Mouse (Mus musculus) neural tube, embryonic 12.5 days (tissue): ENCODE measurements around the gene Nfic. TPM values are rescaled to one million over a fixed set of nuclear protein-coding genes. Genes with fewer than 3 reads are reported as not detected.

Source experiments
- ATAC-seq: fragments of 200-750 bp; cut with Nextera tagmentation; 2 replicates; pipeline ENCODE4 v1.8.0; 2017; ENCODE audit warnings: low read depth, mild to moderate bottlenecking, moderate TSS enrichment, moderate library complexity; ENCODE audit not compliant: low FRiP score
- H3K27ac ChIP-seq: fragments of 300-500 bp; sonication (generic); 2 replicates; pipeline ENCODE4 v1.5.1; 2016
- H3K27me3 ChIP-seq: fragments of 300-500 bp; sonication (generic); replicated peaks from 2 replicates; pipeline ENCODE4 v1.6.1; 2016; ENCODE audit warnings: mild to moderate bottlenecking
- H3K36me3 ChIP-seq: fragments of 300-500 bp; sonication (generic); 2 replicates; pipeline ENCODE4 v1.6.1; 2016; ENCODE audit warnings: mild to moderate bottlenecking
- H3K4me1 ChIP-seq: fragments of 300-500 bp; sonication (generic); 2 replicates; pipeline ENCODE4 v1.6.1; 2016
- H3K4me2 ChIP-seq: fragments of 300-500 bp; sonication (generic); replicated peaks from 2 replicates; pipeline ENCODE4 v1.6.1; 2016; ENCODE audit warnings: mild to moderate bottlenecking
- H3K4me3 ChIP-seq: fragments of 300-500 bp; sonication (generic); 2 replicates; pipeline ENCODE4 v1.5.1; 2016
- H3K9ac ChIP-seq: fragments of 300-500 bp; sonication (generic); 2 replicates; pipeline ENCODE4 v1.6.1; 2016; ENCODE audit warnings: mild to moderate bottlenecking
- H3K9me3 ChIP-seq: fragments of 300-500 bp; sonication (generic); 2 replicates; pipeline ENCODE4 v1.6.1; 2016; ENCODE audit warnings: mild to moderate bottlenecking
- WGBS: fragments of 180-500 bp; shearing (Covaris S2); methylation state at CpG from one replicate; pipeline ENCODE4 v1.1.7; 2016; 5-methylcytosine and 5-hydroxymethylcytosine counted together
- polyA plus RNA-seq: library from polyadenylated mRNA; unstranded; fragments of >200 nt; fragmentation: Nextera tagmentation; extraction: Ambion mirVana; gene quantifications from 2 replicates; pipeline ENCODE4 v1.2.1, GENCODE M21; 2016

The Nfic gene
- polyA plus RNA-seq, 1 experiment from 2014 or later = 22.2 TPM

- Histone ChIP-seq H3K36me3 (no peaks in the 10 kb centered on the region), H3K4me3 (no peak overlapping the region), H3K9me3 (no peaks in the 10 kb centered on the region), H3K9ac (no peak overlapping the region), H3K4me1 (peaks cover 30% of the 10 kb centered on the region), H3K27me3 (peaks cover 30% of the 10 kb centered on the region), H3K27ac (no peak overlapping the region), H3K4me2 (peak overlapping the region; percentile 53)
- WGBS = 66% methylated on average over 21 of the region's 21 CpGs
- ATAC-seq = peak; percentile 11
Measured at GRCm38 (mm10) chr10:81432169-81432867, 23.1 kb downstream of the Nfic start.

- 0 out of 2 replicates have a peak overlapping the region, but pooled peaks have one; percentile 69 for H3K27ac ChIP-seq
- H3K4me1 ChIP-seq = peaks cover 36% of the 10 kb centered on the region
- H3K9ac ChIP-seq = 0 out of 2 replicates have a peak overlapping the region, but pooled peaks have one; percentile 92
- no peak for ATAC-seq
- no peaks in the 10 kb centered on the region for H3K36me3 ChIP-seq
- H3K9me3 ChIP-seq = no peaks in the 10 kb centered on the region
- WGBS = 16% methylated on average over 15 of the region's 15 CpGs
- H3K4me2 ChIP-seq = peak overlapping the region; percentile 94
- peak overlapping the region; percentile 84 for H3K4me3 ChIP-seq
- peaks cover 37% of the 10 kb centered on the region for H3K27me3 ChIP-seq
Measured at GRCm38 (mm10) chr10:81431526-81432168, 23.8 kb downstream of the Nfic start.

DNA sequence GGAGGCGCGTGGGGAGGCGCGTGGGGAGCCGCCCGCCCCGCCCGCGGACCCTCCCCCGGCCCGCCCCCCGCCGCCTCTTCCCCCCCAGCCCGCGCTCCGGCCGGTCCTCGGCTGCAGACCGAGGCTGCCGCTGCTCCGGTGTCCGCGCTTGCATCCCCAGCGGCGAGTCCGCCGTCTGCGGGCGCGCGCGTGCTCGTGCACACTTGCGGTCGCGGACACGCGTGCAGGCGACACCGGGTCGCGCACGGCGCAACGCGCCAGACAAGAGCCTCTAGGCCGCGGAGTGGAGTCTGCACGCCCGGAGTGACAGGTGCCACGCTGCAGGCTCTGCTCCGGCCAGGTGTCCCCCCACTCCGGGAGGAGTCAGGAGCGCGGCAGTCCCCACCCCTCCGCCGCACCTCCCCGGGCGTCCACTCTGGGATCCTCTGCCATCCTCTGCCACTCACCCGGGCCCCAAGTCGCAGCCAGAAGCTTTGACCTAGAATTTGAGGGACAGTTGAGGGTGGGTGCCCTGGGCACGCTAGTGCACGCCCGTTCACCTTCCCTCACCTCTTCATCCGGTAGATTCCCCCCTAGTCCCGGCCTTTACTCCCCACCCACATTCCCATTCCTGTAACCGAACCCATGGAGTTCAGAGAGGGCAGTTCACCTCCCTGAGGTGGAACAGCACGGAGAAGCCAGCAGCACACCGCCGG, 24.5 kb downstream of the Nfic start:
- Histone ChIP-seq H3K4me3 (peak overlapping the region; percentile 84), H3K4me1 (peaks cover 43% of the 10 kb centered on the region), H3K4me2 (peak overlapping the region; percentile 94), H3K36me3 (no peaks in the 10 kb centered on the region), H3K27me3 (peaks cover 44% of the 10 kb centered on the region), H3K27ac (peak overlapping the region; percentile 69), H3K9ac (peak overlapping the region; percentile 92), H3K9me3 (no peaks in the 10 kb centered on the region)
- WGBS = 1% methylated on average over 55 of the region's 70 CpGs
- peak; percentile 5; the same call in 1 of the 2 replicates for ATAC-seq

GRCm38 (mm10) chr10:81430141-81430830, 25.1 kb downstream of the Nfic start:
- 0 out of 2 replicates have a peak, but pooled peaks have one; percentile 5 for ATAC-seq
- no peaks in the 10 kb centered on the region for H3K36me3 ChIP-seq
- peaks cover 48% of the 10 kb centered on the region for H3K4me1 ChIP-seq
- peak overlapping the region; percentile 84 for H3K4me3 ChIP-seq
- peak overlapping the region; percentile 69 for H3K27ac ChIP-seq
- peak overlapping the region; percentile 92 for H3K9ac ChIP-seq
- peak overlapping the region; percentile 94 for H3K4me2 ChIP-seq
- H3K9me3 ChIP-seq = no peaks in the 10 kb centered on the region
- WGBS = under 1% methylated on average over 53 of the region's 89 CpGs
- peaks cover 51% of the 10 kb centered on the region for H3K27me3 ChIP-seq

GRCm38 (mm10) chr10:81429605-81430061, 25.8 kb downstream of the Nfic start:
- Histone ChIP-seq H3K9me3 (no peaks in the 10 kb centered on the region), H3K9ac (peak overlapping the region; percentile 92), H3K4me1 (peaks cover 55% of the 10 kb centered on the region), H3K27me3 (peaks cover 57% of the 10 kb centered on the region), H3K36me3 (no peaks in the 10 kb centered on the region), H3K4me3 (peak overlapping the region; percentile 84), H3K27ac (peak overlapping the region; percentile 69), H3K4me2 (peak overlapping the region; percentile 94)
- peak; percentile 5; the same call in 1 of the 2 replicates for ATAC-seq
- under 1% methylated on average over 20 of the region's 20 CpGs for WGBS

GRCm38 (mm10) chr10:81429092-81429491, 26.3 kb downstream of the Nfic start:
- Histone ChIP-seq H3K4me3 (no peak overlapping the region), H3K36me3 (no peaks in the 10 kb centered on the region), H3K27ac (no peak overlapping the region), H3K9me3 (no peaks in the 10 kb centered on the region), H3K4me1 (peaks cover 60% of the 10 kb centered on the region), H3K9ac (no peak overlapping the region), H3K27me3 (peaks cover 63% of the 10 kb centered on the region), H3K4me2 (peak overlapping the region; percentile 94)
- 17% methylated on average over 2 of the region's 2 CpGs for WGBS
- ATAC-seq = no peak

GRCm38 (mm10) chr10:81428507-81428870, 26.9 kb downstream of the Nfic start:
- Histone ChIP-seq H3K27me3 (peaks cover 69% of the 10 kb centered on the region), H3K9me3 (no peaks in the 10 kb centered on the region), H3K4me3 (no peak overlapping the region), H3K9ac (no peak overlapping the region), H3K4me1 (peaks cover 61% of the 10 kb centered on the region), H3K27ac (no peak overlapping the region), H3K36me3 (no peaks in the 10 kb centered on the region), H3K4me2 (no peak overlapping the region)
- ATAC-seq = no peak
- 87% methylated on average over 7 of the region's 7 CpGs for WGBS

GRCm38 (mm10) chr10:81427804-81428506, 27.5 kb downstream of the Nfic start:
- no peak overlapping the region for H3K4me3 ChIP-seq
- no peak overlapping the region for H3K9ac ChIP-seq
- H3K9me3 ChIP-seq = no peaks in the 10 kb centered on the region
- H3K36me3 ChIP-seq = no peaks in the 10 kb centered on the region
- no peak for ATAC-seq
- H3K4me1 ChIP-seq = peaks cover 55% of the 10 kb centered on the region
- no peak overlapping the region for H3K4me2 ChIP-seq
- H3K27me3 ChIP-seq = peaks cover 71% of the 10 kb centered on the region
- no peak overlapping the region for H3K27ac ChIP-seq
- 71% methylated on average over 8 of the region's 8 CpGs for WGBS

- peak overlapping the region; percentile 42 for H3K4me3 ChIP-seq
- H3K9me3 ChIP-seq = no peaks in the 10 kb centered on the region
- H3K9ac ChIP-seq = peak overlapping the region; percentile 55
- H3K27ac ChIP-seq = no peak overlapping the region
- peaks cover 55% of the 10 kb centered on the region for H3K4me1 ChIP-seq
- peak overlapping the region; percentile 65 for H3K4me2 ChIP-seq
- no peaks in the 10 kb centered on the region for H3K36me3 ChIP-seq
- no peak for ATAC-seq
- WGBS = 37% methylated on average over 3 of the region's 3 CpGs
- H3K27me3 ChIP-seq = peaks cover 69% of the 10 kb centered on the region
Measured at GRCm38 (mm10) chr10:81427327-81427726, 28.1 kb downstream of the Nfic start.

DNA sequence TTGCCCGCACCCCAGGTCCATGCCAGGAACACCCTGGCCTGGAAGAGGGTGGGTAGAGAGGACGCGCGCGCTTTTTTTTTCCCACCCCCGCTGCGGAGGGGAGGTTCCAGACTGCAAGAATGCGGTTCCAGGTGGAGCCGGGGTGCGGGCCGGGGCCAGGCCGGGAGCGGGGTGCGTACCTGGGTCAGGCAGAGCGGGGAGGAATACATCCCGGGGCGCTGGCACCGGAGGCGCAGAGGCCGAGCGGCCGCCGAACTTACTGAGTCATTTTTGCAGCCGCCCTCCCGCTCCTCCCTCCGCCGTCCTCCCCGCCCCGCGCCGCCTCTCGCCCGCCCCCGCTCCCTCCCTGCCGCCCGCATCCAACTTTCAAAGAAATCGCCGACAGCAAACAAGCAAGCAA, 28.5 kb downstream of the Nfic start:
- ATAC-seq = no peak

DNA sequence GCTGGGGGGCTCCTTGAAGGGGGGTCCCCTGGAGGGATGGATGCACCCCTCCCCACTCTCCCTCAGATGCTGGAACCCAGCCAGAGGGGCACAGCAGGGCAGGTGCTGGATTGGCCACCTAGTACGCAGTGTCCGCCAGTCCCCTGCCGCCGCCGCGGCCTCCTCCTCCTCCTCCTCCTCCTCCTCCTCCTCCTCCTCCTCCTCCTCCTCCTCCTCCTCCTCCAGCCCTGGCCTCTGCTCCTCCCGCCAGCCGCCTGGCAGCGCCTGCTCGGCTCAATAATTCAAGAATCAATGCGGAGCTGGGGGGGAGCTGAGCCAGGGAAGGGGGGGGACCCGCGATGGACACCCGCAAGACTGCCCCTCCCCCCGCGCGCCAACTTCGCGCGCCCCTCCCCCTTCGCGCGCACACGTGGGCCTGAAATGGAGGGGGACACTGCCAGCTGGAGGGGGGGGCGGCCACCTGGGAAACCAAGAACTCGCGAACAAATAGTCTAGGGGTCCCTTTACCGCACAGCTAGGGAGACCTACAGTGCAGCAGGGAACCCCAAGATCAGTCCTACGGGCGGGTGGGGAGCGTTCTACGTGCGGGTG, 29.3 kb downstream of the Nfic start:
- WGBS = 1% methylated on average over 19 of the region's 33 CpGs
- peaks cover 61% of the 10 kb centered on the region for H3K27me3 ChIP-seq
- H3K27ac ChIP-seq = no peak overlapping the region
- peak overlapping the region; percentile 65 for H3K4me2 ChIP-seq
- H3K4me3 ChIP-seq = peak overlapping the region; percentile 42
- H3K4me1 ChIP-seq = peaks cover 50% of the 10 kb centered on the region
- no peaks in the 10 kb centered on the region for H3K9me3 ChIP-seq
- no peak for ATAC-seq
- peak overlapping the region; percentile 55 for H3K9ac ChIP-seq
- H3K36me3 ChIP-seq = no peaks in the 10 kb centered on the region

More for the DNA sequence above, 28.5 kb downstream of the Nfic start:
- peak overlapping the region; percentile 55 for H3K9ac ChIP-seq
- H3K27me3 ChIP-seq = peaks cover 68% of the 10 kb centered on the region
- H3K4me3 ChIP-seq = peak overlapping the region; percentile 42
- no peaks in the 10 kb centered on the region for H3K9me3 ChIP-seq
- under 1% methylated on average over 38 of the region's 38 CpGs for WGBS
- H3K27ac ChIP-seq = no peak overlapping the region
- peaks cover 55% of the 10 kb centered on the region for H3K4me1 ChIP-seq
- peak overlapping the region; percentile 65 for H3K4me2 ChIP-seq
- H3K36me3 ChIP-seq = no peaks in the 10 kb centered on the region
